Mouse (Mus musculus) heart, embryonic 14.5 days (tissue): Measurements from ENCODE around the gene Cops2. TPM values are rescaled to one million over a fixed set of nuclear protein-coding genes. Genes with fewer than 3 reads are reported as not detected.
A peak's percentile ranks its signal among the peaks of the same experiment; 100 is the strongest.

Experiments used
- ATAC-seq: fragments of 200-750 bp; cut with Nextera tagmentation; 2 replicates; pipeline ENCODE4 v1.8.0; 2017; ENCODE audit warnings: low read depth, moderate TSS enrichment; ENCODE audit not compliant: insufficient number of reproducible peaks, insufficient read depth, low FRiP score
- H3K27ac ChIP-seq, 2 experiments: fragments of 200-500 bp in 1 of 2; fragments of 300-500 bp in 1 of 2; sonication (generic) in 1 of 2; replicated peaks in 1 of 2; 2 replicates each; pipeline ENCODE4 v1.5.1; 2012 to 2014; ENCODE audit warnings: low read depth in 2 of 2, low read length in 2 of 2, control low read depth in 1 of 2, mild to moderate bottlenecking in 1 of 2, mixed read lengths in 1 of 2; ENCODE audit not compliant: control insufficient read depth in 1 of 2, insufficient read depth in 1 of 2
- H3K27me3 ChIP-seq: fragments of 300-500 bp; sonication (generic); 2 replicates; pipeline ENCODE4 v1.6.1; 2014; ENCODE audit warnings: mild to moderate bottlenecking, low read length, control low read depth; ENCODE audit not compliant: control insufficient read depth, insufficient read depth
- H3K36me3 ChIP-seq: fragments of 300-500 bp; sonication (generic); 2 replicates; pipeline ENCODE4 v1.6.1; 2014; ENCODE audit warnings: mild to moderate bottlenecking, control low read depth, low read length, mixed read lengths; ENCODE audit not compliant: control insufficient read depth, insufficient read depth
- H3K4me1 ChIP-seq, 2 experiments: fragments of 200-500 bp in 1 of 2; fragments of 300-500 bp in 1 of 2; sonication (generic) in 1 of 2; 2 replicates each; pipeline ENCODE4 v1.6.1; 2012 to 2014; ENCODE audit warnings: low read length in 2 of 2, control low read depth in 1 of 2, mixed read lengths in 1 of 2; ENCODE audit not compliant: control insufficient read depth in 2 of 2, insufficient read depth in 2 of 2
- H3K4me2 ChIP-seq: fragments of 300-500 bp; sonication (generic); 2 replicates; pipeline ENCODE4 v1.6.1; 2014; ENCODE audit warnings: mild to moderate bottlenecking, low read length
- H3K4me3 ChIP-seq, 2 experiments: fragments of 200-500 bp in 1 of 2; fragments of 300-500 bp in 1 of 2; sonication (generic) in 1 of 2; 2 replicates each; pipeline ENCODE4 v1.5.1; 2012 to 2014; ENCODE audit warnings: low read length in 2 of 2, mild to moderate bottlenecking in 2 of 2, control low read depth in 1 of 2, low read depth in 1 of 2, moderate library complexity in 1 of 2; ENCODE audit not compliant: control insufficient read depth in 1 of 2, insufficient read depth in 1 of 2
- H3K9ac ChIP-seq: fragments of 300-500 bp; sonication (generic); 2 replicates; pipeline ENCODE4 v1.6.1; 2014; ENCODE audit warnings: mild to moderate bottlenecking, low read length
- H3K9me3 ChIP-seq: fragments of 300-500 bp; sonication (generic); 2 replicates; pipeline ENCODE4 v1.6.1; 2016; ENCODE audit warnings: low read length, control low read depth; ENCODE audit not compliant: control insufficient read depth
- WGBS: fragments of 180-500 bp; shearing (Covaris S2); extraction: QIAGEN DNeasy Blood & Tissue Kit; methylation state at CpG from one replicate; pipeline ENCODE4 v1.1.7; 2014; 5-methylcytosine and 5-hydroxymethylcytosine counted together
- polyA plus RNA-seq: library from polyadenylated mRNA; unstranded; fragments of >200 nt; fragmentation: Nextera tagmentation; extraction: Ambion mirVana; gene quantifications from 2 replicates; pipeline ENCODE4 v1.2.1, GENCODE M21; 2014

Cops2 gene
- polyA plus RNA-seq, 1 experiment from 2014 or later, result 71.0 TPM

GRCm38 (mm10) chr2:125893096-125893495 lies 34.2 kb upstream of the Cops2 start:
- no peaks in the 10 kb centered on the region for H3K9me3 ChIP-seq

GRCm38 (mm10) chr2:125885891-125886576 lies 27.1 kb upstream of the Cops2 start:
- H3K4me2 ChIP-seq, result no peak overlapping the region
- H3K9me3 ChIP-seq, result no peaks in the 10 kb centered on the region
- H3K27me3 ChIP-seq, result no peaks in the 10 kb centered on the region
- peaks cover 0 to 3% of the 10 kb centered on the region in 2 experiments; a peak in 1 of 4 replicates for H3K4me1 ChIP-seq
- H3K27ac ChIP-seq, result no peak overlapping the region
- WGBS, result 82% methylated on average over 4 of the region's 4 CpGs
- H3K36me3 ChIP-seq, result 0 out of 2 replicates have a peak, but pooled peaks cover 6% of the 10 kb centered on the region
- no peak for ATAC-seq
- no peak overlapping the region for H3K9ac ChIP-seq
- no peak overlapping the region for H3K4me3 ChIP-seq

More at GRCm38 (mm10) chr2:125893096-125893495, 34.2 kb upstream of the Cops2 start:
- Histone ChIP-seq H3K4me1 (no peaks in the 10 kb centered on the region), H3K27me3 (no peaks in the 10 kb centered on the region), H3K27ac (no peak overlapping the region), H3K36me3 (peaks cover 21% of the 10 kb centered on the region; the same call in 1 of the 2 replicates), H3K4me2 (no peak overlapping the region), H3K4me3 (no peak overlapping the region), H3K9ac (no peak overlapping the region)
- no peak for ATAC-seq
- 40% methylated on average over 6 of the region's 6 CpGs for WGBS

GRCm38 (mm10) chr2:125870159-125870558 lies 11.2 kb upstream of the Cops2 start:
- peaks cover 10% of the 10 kb centered on the region for H3K36me3 ChIP-seq

GRCm38 (mm10) chr2:125868301-125868700 lies 9.4 kb upstream of the Cops2 start:
- WGBS, result 82% methylated on average over 3 of the region's 3 CpGs
- Histone ChIP-seq H3K36me3 (peaks cover 10% of the 10 kb centered on the region), H3K27ac (no peak overlapping the region), H3K27me3 (no peaks in the 10 kb centered on the region), H3K4me1 (peaks cover 0 to 7% of the 10 kb centered on the region in 2 experiments; a peak in 2 of 4 replicates), H3K4me3 (no peak overlapping the region), H3K9me3 (no peaks in the 10 kb centered on the region), H3K4me2 (no peak overlapping the region), H3K9ac (no peak overlapping the region)
- ATAC-seq, result no peak

More at GRCm38 (mm10) chr2:125870159-125870558, 11.2 kb upstream of the Cops2 start:
- Histone ChIP-seq H3K9me3 (no peaks in the 10 kb centered on the region), H3K9ac (no peak overlapping the region), H3K4me2 (no peak overlapping the region), H3K4me1 (peaks cover 0 to 7% of the 10 kb centered on the region in 2 experiments; a peak in 2 of 4 replicates), H3K27me3 (no peaks in the 10 kb centered on the region), H3K4me3 (no peak overlapping the region), H3K27ac (no peak overlapping the region)
- WGBS, result 86% methylated on average over 3 of the region's 3 CpGs
- ATAC-seq, result no peak

- Histone ChIP-seq H3K27me3 (no peaks in the 10 kb centered on the region), H3K4me3 (peak overlapping the region; percentile 63 to 77), H3K9me3 (no peaks in the 10 kb centered on the region), H3K4me1 (peaks cover 0 to 7% of the 10 kb centered on the region in 2 experiments; a peak in 2 of 4 replicates), H3K27ac (no peak overlapping the region; a peak in 1 of 4 replicates), H3K36me3 (peaks cover 10% of the 10 kb centered on the region), H3K9ac (peak overlapping the region; percentile 78), H3K4me2 (peak overlapping the region; percentile 82)
- 4% methylated on average over 23 of the region's 23 CpGs for WGBS
- ATAC-seq, result peak; percentile 76; the same call in 1 of the 2 replicates
These were observed 7.3 kb upstream of the Cops2 start for GRCm38 (mm10) chr2:125866058-125866740.

- peaks cover 10% of the 10 kb centered on the region for H3K36me3 ChIP-seq
- peak overlapping the region; percentile 82 for H3K4me2 ChIP-seq
- H3K4me3 ChIP-seq, result peak overlapping the region in 1 of 2 experiments; percentile 63; a peak in 2 of 4 replicates
- H3K9me3 ChIP-seq, result no peaks in the 10 kb centered on the region
- no peaks in the 10 kb centered on the region for H3K27me3 ChIP-seq
- H3K4me1 ChIP-seq, result peaks cover 0 to 7% of the 10 kb centered on the region in 2 experiments; a peak in 2 of 4 replicates
- no peak for ATAC-seq
- H3K9ac ChIP-seq, result peak overlapping the region; percentile 78; the same call in 1 of the 2 replicates
- no peak overlapping the region for H3K27ac ChIP-seq
These were observed 6.6 kb upstream of the Cops2 start for GRCm38 (mm10) chr2:125865585-125865984.

- Histone ChIP-seq H3K27ac (no peak overlapping the region), H3K27me3 (no peaks in the 10 kb centered on the region), H3K9ac (no peak overlapping the region), H3K4me2 (no peak overlapping the region), H3K9me3 (no peaks in the 10 kb centered on the region), H3K4me3 (no peak overlapping the region), H3K4me1 (peaks cover 0 to 7% of the 10 kb centered on the region in 2 experiments; a peak in 2 of 4 replicates), H3K36me3 (peaks cover 8% of the 10 kb centered on the region)
- WGBS, result 74% methylated on average over 1 of the region's 1 CpGs
- no peak for ATAC-seq
These were observed 5.6 kb upstream of the Cops2 start for GRCm38 (mm10) chr2:125864551-125864950.
